Mouse (Mus musculus) c-Kit-positive CD71-positive TER-119-negative erythroid progenitor cells, embryonic 14.5 days (primary cell): ENCODE measurements around the gene Cd96.
A peak's percentile ranks its signal among the peaks of the same experiment; 100 is the strongest.
"Not testable (repeated sequence)": the region's sequence is repeated elsewhere in the genome, so short reads cannot be mapped to it uniquely, and the experiment has no call there.

ENCODE experiments used
- DNase-seq: peaks from one replicate; pipeline ENCODE4 v3.0.0-alpha.2; 2013; ENCODE audit warnings: low read depth

Gene Cd96

DNA sequence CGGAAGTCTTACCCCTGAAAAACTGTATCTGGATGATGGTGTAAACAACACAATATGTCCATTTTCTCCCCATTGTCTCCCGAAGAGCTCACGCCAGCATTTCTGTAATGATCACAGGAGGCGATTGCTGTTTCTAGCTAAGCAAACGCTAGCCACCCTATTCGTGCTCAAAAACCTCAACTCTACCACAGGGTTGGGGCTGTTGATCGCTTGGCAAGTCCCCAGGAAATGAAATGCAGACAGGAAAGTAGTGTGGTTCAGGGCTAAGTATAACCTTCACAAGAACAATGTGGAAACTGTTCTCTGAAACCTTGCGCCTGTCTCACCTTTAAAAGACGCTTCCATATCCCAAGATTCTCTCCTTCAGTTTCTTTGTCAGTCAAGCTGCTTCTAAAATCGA is at the start of gene Cd96:
Gene Cd96, minus strand, starts transcription at position 232 of the 400 bp plus-strand sequence.
- DNase-seq = no peak

DNA sequence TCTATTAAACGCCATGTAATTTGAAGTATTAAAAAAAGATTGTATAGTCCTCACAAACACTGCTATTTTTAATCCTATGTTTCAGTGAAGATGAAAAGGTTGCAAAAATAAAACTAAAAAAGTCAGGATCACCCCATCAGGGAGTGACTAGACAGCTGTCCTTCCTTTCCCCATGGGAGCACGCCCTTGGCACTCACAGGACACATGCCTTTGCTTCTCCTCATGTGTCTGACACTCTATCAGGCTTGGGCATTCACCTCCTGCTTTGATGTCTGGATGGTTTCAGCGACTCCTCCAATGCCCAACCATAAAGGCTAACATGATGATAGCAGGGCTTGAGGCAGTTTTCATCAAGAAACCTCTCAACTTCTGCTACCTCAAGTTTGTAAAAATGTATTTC is 46.9 kb upstream of the Cd96 start:
- no peak for DNase-seq

DNA sequence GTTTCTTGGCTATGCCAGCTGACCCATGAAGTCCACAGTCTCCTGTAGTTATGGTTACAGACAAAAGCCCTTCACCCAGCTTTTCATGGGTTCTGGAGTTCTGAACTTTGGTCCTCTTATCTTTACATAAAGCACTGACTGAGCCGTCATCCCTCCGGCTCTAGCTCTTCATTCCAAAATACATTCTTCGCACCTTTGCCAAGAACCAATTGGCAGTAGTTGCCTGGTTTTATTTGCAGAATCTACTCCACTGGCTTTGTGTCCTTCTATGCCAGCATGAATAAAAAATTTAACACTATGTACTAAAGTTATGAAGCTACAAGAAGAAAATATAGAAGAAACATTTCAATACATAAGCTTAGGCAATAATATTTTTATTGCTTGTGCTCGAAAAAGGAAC is 45.3 kb upstream of the Cd96 start:
- no peak for DNase-seq

DNA sequence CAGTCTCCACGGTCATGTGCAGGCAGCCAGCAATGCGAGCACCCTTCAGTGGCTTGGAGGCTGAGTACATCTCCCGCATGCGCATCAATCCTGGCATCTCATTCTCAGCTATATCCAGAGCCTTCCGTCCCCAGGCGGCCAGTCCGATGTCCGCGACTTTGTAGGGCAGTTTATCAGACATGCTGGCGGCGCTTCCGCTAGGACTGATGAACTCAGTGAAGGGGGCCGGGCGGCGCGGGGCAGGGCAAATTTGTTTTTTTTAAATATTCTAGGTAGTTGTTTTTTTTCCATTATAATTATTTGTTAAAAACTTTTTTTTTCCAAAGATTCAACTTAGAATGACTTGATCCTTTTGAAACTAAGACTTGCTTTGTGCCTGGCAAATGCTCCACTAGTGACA is 34.8 kb upstream of the Cd96 start, which contains the start of gene Gm4737:
Gene Gm4737, minus strand, starts transcription at position 246 of the 400 bp plus-strand sequence.
- not testable (repeated sequence) for DNase-seq

DNA sequence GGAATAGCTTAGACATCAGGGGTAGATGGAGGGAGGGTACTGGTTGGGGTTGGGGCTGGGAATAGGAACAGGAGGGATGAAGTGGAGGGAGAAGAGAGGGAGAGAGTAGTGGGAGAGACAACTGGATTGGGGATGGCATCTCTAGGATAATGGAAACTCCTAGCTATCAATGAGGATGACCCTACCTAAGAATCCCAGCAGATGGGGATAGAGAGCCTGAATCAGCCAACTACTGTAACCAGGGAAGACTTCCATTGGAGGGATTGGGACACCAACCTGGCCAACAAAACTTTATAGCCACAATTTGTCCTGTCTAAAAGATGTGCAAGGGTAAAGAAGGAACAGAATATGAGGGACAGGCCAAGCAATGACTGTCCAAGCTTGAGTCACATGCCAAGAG is 31.1 kb upstream of the Cd96 start:
- no peak for DNase-seq

DNA sequence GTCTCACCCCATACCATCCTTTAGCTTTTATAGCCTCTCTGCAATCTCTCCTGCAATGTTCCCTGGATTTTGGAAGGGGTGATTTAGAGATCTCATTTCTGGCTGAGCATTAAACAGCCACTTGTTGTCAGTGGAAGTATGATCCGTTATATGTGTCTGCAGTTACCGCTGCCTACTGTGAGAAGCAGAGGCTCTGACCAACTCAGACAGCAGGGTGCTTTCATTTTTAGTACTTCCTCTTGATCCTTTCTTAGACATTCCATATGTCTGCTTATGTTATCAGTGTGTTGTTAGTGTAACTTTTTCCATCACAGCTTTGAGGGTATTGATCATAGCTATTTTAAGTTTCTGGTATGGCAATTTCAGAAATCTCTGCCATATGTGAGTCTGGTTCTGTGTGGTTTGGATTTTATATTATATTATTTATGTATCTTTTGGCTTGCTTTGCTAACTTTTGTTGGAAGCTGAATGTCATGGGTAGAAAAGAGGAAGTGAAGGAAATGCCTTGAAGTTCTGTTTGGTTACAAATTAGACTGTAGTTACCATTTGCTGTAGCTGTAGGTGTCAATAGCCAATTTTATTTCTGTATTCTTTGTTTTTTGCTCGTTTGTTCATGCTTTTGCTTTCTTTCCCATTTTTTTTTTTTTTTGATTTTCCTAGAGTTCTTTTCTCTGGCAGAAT is 28.8 kb upstream of the Cd96 start:
- DNase-seq = no peak

DNA sequence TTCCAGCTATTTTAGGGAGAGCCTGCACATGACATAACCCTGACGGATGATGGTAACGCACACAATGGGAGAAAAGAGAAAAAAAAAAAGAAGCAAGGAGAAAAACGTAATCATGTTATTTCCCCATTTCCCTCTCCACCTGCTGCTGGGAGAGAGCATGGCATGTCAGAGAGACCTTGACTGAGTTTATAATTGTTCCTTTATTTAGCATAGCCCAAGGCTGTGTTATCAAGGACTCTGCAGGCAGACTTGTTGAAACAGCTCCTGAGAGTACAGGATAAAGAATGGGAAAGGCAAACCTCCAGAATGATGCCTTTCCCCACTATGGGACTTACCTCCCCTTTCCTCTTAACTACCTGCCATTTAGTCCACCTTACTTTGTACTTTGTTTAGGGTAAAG is 26.9 kb upstream of the Cd96 start:
- DNase-seq = no peak

DNA sequence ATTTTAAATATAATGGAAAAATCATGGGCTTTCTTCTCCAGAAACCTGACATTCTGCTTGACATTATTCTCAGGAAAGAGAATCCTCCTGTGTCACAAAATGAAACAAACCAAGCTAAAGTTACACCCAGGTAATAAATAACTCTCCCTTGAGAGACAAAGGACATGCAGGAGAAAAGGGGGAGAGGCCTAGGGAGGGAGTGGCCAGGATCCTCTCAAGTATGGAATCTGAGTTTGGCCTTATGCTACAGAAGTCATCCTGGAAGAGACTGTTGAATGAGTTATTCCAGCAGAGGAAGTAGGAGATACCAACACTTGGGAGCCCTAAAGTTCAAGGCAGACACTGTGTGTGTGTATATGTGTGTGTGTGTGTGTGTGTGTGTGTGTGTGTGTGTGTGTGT is 2.2 kb upstream of the Cd96 start:
- no peak for DNase-seq

DNA sequence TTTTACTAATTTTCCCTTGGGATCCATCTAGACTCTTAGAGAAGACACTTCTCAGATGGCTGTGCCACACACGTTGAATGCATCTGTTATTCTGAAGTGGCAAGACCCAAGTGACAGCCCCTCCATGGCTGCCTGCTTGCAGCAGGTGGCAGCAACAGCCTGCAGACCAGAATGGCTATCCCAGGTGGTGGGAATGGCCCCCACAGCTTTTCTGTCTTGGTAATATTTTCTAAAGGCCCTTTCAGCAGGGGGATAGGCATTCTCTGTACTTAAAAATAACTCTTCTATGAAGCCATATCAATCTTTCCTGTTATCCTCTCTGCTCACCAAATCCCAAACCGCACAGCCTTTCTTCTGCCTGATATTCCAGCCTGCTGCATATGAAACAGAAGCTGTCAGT is 1.4 kb upstream of the Cd96 start:
- no peak for DNase-seq

DNA sequence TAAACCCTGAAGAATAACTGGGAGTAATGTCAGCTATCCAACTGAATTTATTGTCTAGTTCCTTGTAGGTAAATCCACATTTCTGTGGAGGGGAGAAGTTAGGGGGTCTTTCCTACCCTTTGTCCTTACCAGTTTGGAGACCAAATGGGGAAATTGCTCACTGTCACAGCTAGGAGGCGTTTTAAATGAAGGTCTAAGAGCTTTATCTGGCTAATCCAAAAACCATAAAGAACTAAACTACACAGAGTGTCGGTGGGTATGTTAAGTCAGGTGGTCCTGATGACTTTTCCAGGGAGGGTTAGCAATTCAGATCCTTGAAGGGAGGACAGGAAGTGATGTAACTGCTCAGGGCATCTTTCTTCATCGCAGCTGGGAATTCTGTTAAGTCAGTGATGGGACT is 556 bp upstream of the Cd96 start:
- no peak for DNase-seq

DNA sequence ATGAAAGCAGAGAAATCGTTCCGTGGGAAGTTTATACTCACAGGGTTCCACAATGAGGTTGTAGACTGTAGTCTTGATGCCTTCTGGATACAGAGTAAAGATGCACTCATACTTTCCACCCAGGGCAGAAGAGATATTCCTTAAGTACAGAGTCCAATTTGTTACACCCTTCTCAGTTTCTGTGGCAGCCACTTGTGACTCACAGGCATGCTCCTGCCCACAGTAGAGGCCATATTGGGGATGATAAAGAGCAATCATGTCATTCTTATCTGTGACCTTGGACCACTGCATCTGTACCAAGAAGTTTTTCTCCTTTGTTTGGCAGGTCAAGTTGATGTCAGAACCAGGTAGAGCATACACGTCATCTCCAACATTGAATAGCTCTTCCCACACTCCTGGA is 2.4 kb downstream of the Cd96 start:
- no peak for DNase-seq

DNA sequence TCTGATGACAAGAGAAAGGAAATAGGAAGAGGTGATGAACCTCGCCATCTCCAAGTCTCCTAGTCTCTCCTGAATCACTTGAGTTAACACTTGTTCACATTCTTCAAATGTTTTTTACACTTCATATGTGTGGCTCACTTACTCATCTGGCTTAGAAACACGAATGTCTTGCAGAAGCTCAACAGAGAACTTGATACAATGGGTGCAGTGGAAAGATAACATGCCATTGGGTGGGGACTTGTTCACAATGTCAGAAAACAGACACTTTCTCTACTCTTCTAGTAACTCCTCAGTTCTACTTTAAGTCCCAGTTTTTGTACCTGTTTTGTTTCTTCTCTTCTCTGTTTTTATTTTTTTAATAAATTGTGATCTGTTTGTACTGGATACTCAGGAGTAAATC is 5.3 kb downstream of the Cd96 start:
- peak; percentile 9 for DNase-seq

DNA sequence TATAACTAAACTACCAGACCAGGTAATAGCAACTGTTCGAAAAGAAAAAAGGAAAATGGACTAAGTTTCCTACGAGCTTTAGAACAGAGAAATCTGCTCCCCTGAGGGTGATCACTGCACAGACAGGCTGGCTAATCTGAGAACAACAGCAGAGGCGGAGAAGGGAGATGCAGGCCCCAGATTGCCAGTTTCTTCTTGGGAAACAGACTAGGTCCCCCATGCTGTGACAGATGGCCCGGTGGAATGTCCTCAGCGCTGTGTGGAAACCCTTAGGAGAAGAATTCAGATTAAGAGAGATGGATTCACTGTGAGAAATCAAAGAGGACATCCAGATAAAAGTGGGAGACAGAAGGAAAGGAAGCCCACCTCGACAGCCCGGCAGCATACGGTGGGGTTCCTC is 10.5 kb downstream of the Cd96 start:
- no peak for DNase-seq

DNA sequence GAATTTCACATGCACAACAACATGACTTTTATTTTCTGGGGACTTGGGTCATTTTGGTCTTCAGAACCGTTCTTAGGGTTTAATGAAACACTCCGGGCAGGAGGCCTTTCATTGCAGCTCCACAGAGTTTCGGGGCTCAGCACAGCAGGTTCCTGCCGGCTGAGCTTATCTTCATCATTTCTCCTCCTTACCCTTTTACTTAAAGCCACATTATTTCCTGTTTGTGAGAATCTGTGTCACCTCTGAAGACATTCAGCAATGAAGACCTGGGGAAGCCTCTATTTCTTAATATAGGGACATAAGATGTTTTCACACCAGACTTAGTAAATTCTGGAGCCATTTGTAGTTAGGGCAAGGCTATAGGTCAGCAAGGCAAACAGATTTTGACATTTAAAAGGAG is 12.6 kb downstream of the Cd96 start:
- DNase-seq = no peak

DNA sequence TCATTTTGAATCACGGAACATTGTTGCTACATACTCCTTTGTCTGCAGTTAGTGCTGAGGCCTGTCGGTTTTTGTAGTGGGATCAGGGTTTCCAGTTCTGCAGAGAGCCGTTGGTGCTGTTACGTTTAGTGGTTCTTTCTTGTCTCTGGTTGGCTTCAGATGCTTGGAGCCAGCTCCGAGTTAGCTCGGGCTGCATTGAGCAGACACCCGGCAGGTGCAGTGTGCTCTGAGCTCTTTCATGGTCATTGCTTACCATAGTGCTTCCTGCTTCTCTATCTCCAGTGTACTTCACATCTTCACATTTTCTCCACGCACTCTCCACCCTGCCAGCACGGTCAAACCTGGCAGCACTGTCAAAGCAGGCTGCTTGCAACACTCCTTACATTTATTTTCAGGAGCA is 15.6 kb downstream of the Cd96 start:
- DNase-seq = no peak

DNA sequence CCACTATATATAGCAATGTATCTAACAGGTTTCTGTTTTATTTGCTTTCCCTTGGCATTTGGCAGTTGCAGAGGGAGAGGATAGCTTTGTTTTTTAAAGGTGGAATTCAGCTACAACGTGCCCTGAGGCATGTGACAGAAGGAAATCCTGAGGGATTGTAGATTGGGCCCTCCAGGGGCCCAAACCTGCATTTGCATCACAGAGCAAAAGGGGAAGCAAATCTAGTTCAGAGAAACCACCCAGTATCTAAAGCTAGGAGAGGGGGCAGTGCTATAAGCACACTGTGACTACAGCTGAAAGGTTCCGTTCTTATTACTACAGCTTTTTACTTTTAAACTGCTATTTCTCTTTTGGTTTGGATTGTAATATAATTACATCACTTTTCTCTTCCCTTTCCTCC is 18.3 kb downstream of the Cd96 start:
- DNase-seq = no peak

DNA sequence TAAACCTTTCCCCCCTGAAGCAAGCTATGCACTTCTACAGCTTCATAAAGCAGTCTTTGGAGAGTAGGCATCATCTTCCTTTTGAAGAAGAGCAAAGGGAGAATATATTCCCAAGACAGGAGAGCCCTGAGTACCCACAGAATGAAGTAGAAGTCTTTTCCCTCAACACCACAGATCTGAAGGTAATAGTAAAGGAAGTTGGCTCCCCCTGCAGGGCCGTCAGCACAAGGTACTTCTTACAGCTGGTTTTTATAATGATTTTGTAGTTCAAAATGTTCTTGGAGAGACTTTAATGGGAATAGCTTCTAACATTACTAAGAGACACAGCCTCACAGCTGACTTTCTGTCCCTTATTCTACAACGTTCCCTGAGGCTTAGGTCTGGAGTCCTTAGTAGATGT is 19.8 kb downstream of the Cd96 start:
- DNase-seq = no peak

DNA sequence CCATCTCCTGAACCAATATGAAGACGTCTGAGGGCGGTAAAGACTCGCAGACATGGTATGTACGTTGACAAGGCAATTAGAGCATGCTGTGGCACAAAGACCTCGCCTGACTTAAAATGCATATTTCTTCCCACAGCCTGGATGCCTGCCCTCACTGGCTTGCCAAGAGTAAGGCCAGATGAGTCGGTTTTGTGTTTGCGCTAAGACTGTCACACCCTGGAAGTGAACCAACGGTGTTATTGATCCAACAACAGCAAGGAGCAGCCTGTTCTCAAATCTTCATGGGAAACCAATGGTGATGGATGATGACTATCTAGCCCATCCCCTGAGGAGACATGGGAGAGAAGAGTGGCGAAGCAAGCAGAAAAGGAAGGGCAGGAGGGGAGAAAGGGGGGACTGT is 22.6 kb downstream of the Cd96 start:
- DNase-seq = no peak

DNA sequence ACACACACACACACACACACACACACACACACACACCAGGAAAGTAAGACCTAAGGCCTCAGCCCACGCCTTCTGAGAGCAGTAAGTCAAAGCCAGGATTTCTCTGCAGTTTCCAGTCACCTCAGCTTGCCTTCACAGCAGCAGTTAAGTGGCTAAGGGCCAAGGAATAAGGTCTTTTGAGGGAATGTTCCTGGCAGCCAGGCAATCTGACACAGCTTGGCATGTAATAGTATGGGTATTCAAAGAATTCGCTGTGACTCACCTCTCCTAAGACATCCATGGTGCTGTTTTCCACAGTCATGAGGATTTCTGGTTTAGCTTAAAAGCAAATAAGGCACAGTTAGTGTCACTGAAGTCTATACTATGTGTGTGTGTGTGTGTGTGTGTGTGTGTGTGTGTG is 25.6 kb downstream of the Cd96 start:
- DNase-seq = no peak

DNA sequence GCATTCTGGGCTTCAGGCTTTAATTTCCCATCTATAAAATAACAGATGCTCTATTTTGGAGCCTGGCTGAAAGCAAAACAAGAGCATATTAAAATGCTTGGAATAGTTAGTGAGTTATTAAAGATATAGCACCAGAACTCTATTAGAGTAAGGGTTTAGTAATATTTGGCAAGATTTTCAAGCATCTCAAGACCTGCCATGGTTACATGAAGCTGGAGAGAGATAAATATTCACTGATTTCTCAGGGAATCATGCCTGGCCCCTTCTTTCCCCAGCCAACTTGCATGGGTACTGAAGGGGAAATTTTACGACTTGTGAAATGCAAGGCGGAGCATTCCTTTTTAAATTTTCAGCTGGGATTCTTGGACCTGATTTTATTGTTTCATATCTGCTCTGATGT is 27.1 kb downstream of the Cd96 start:
- DNase-seq = no peak

DNA sequence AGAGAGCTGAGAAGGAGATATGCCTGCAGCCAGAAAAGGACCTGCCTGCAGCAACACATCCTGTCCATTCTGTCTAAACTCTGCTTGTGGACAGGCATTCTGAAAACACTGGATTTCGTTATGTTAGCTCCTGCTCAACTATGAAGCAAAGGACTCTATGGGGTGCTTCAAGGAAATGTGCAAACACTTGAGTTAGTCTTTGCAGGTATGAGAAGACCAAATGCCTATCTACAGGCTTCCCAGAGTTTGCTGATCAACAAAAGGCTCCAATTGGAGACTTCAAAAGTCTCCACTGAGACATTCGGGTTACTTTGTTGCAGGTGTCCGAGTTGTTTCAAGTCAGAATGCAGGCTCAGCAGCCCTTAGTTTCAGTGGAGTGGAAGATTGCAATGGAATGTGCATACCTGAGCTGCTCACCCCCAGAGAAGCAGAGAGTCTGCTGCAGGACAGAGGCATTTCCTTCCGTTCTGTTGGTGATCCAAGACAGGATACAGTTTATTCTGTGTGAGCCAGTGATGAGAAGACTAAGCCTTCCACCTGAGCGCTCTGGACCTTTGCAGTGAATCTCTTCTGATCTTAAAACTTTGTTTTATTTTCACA is 33.1 kb downstream of the Cd96 start:
- no peak for DNase-seq

DNA sequence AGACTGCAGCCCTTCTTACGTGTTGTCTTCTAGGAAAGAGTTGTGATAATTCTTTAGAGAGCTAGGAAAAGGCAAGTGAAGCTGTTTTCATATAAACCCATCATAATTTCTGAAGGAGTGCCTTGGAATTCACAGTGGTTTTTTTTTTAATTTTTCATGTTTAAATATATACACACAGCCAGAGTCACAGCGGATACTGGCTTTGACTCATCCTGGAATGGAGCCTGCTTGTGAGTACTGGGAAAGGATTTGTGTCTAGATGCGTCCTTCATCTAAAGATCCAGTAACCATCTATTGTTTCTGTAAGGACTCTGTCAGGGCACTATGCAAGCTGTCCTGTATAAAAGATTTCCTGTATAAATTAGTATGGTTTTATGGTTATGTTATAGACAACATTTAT is 52.1 kb downstream of the Cd96 start:
- DNase-seq = no peak

DNA sequence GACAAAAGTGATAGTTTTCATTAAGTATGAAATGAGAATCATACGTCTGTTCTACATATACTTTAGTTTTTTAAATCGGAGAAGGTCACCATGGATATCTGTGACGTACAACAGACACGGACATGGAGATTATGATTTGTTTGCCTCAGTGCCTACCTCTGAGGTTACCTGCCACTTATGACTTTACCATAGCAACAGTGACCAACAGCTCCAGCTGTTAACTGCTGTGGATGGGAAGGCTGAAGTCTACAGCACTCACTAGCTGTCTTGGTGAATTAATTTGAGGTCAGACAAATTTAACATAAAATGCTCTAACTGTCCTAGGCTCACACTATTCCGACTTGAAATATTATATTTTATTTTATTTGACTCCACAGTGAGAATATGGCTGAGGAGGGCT is 56.8 kb downstream of the Cd96 start:
- DNase-seq = no peak

DNA sequence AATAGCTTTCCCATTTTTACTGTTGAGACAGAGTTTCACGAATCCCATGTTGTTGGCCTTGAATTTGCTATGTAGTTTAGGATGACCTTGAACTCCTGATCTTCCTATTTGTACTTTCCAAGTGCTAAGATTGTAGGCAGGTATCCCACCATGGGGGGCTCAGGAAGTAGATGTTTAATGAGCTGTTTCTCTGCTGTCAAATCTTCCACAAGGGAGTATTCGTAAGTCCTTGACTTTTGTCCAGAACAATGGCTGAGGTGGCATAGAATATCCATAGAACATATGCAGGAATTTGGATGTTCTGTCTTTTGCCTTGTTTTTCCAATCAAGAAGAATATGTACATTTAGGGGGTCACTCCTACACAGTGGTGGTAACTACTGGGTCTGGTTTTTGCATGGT is 73.1 kb downstream of the Cd96 start:
- no peak for DNase-seq
